Mouse (Mus musculus): ENCODE measurements around the gene Ccl9.

The Ccl9 gene

DNA sequence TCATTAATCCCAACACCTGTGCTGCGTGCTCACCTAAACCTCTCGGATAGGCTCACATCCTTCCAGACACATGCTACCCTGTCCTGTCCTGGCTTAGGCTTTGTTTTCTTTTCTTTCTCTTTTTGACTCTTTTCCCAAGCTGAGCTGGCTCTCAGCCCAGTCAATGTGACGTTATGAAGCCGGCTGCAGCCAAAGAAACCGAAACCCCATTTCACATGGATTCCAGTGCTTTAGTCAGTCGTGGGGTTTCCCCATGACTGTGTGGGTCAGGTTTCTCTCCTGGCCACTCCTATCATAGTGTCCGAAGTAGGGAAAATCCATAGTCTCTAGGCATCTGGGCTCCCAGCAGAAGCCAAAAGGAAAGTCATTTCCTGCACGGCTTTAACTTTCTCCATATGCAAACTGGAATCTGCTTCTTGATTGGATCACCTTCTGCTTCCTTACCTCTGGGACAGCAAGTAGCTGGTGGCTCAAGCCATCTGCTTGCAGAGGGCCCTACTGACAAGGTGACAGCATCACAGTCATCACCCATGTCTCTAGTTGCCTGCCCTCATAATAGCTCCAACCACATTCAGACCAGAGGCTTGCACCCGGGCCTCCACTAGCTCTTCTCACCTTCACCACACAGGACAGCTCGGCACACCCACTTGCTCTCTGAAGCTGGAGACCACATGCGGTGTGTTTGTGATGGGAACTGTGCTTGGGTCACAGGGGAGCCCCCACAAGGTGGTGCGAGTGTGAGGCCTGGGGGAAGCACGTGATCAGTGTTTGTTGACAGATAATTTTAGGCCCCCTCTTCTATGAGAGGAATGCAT lies 43.6 kb downstream of the Ccl9 start:
- DNase-seq: peak; percentile 73

DNA sequence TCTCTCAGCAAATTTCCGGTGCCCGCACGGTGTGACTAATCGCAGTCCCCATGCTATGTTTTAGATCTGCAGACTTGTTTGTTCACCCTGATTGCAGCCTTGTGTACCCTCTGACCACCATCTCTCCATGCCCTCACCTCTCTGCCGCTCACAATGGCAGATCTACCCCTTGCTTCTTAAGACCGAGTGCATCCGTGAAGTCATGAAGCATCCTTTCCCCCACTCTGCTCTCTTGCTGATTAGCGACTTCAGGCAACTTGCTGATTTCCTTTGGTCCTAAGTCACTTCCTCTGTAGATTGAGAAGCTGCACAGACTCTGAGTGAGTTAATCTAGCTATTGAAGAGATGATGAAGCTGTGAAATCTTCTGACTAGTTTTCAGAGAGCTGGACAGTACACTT lies 44.3 kb downstream of the Ccl9 start:
- DNase-seq: no peak

DNA sequence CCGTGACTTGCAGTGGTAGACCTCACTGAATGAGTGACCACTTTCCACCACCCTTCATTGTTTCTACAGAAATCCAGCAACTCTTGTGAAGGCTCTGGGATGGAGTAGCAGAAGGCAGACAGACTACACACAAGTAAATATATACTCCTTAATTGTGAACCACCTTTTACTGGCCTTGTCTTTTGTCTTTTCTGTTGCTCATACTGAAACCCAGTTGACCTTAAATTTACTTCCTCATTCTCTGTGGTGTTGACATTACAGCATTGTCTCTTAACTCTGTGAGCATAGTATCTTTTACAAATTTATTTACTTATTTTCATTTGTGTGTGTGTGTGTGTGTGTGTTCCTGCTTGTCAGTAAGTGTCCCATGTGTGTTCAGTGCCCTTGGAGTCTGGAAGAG lies 45.2 kb downstream of the Ccl9 start:
- DNase-seq: no peak

DNA sequence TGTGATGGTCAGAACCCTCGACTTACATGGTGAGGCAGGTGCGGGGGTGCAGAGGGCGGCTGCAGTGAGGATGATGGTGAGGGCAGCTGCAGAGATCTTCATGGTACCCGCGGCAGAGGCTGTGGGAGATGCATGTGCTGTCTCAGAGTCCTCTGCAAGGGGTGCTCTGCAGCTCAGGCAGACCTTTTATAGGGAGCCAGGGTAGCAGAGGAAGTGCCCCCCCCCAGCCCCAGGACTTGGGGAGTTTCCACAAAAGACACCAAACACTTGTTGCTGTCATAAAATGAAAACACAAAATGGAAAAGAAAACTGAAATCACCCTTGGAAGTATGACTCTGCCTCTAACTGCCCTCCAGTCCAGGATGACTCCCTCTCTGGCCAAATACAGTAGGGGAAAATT lies 48.1 kb downstream of the Ccl9 start, which contains the start of gene Ccl5:
Gene Ccl5, minus strand, starts transcription at position 159 of the 400 bp plus-strand sequence.
- DNase-seq: no peak

DNA sequence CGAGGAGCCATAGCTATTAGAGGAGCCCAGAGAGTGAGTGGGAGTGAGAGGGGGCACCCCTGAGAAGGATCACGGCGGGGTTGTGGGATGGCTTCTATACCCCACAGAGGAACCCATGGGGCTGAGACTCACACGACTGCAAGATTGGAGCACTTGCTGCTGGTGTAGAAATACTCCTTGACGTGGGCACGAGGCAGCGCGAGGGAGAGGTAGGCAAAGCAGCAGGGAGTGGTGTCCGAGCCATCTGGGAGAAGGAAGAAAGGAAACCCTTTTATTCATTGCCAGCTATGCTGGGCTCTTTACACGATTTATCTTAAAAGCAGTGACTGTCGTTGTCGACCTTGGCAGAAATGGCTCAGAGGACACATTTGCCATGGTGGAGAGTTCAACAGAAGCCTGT lies 49.4 kb downstream of the Ccl9 start:
- DNase-seq: peak; percentile 18
